Mouse (Mus musculus): ENCODE results near the gene Sirpb1a. TPM values are rescaled to one million over a fixed set of nuclear protein-coding genes. Genes with fewer than 3 reads are reported as not detected.

Gene Sirpb1a
- polyA plus RNA-seq (2012; rRNA removed): not detected in 2 replicates

GRCm38 (mm10) chr3:15426447-15426846, at the start of gene Sirpb1a:
Sirpb1a (minus strand) TSS chr3:15426520.

GRCm38 (mm10) chr3:15332063-15332462, 94.3 kb downstream of the Sirpb1a start, which contains the start of gene Gm9733:
Gm9733 (minus strand) TSS chr3:15332302.

Other genes with a start within 250 kb of the Sirpb1a start
- not detected in 2 replicates for gene Gm9733, start 94.2 kb downstream of the Sirpb1a start, polyA plus RNA-seq (2012; rRNA removed)
- not detected in 2 replicates for gene Sirpb1b, start 148.5 kb upstream of the Sirpb1a start, polyA plus RNA-seq (2012; rRNA removed)